Mouse (Mus musculus) cerebellum, postnatal 14 days (tissue): Measurements from ENCODE around the gene Krt6a.
A peak's percentile ranks its signal among the peaks of the same experiment; 100 is the strongest.
"Not testable (repeated sequence)": the region's sequence is repeated elsewhere in the genome, so short reads cannot be mapped to it uniquely, and the experiment has no call there.

Experiments used
- DNase-seq, 2 experiments: peaks; one replicate each; pipeline ENCODE4 v3.0.0; 2021; ENCODE audit warnings: mixed read lengths in 2 of 2

The Krt6a gene

DNA sequence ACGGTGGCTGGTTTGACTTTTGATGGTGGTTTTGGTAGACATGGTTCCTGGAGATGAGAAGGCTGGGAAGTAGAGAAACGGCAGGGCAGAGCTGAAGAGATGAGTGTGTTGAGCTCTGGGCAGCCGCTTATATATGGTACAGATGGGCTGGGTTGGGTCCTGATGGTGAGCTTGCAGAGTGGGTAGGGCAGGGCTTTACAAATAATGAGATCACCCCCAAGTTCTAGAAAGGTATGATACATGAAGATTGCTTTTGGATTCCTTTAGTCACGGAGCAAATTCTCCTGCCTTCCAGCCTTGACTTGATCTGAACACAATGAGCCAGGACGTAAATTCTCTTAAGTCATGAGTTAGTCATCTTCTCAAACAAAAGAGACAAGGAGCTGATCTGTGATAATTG lies at the start of gene Krt6a:
Gene Krt6a (minus strand): TSS at position 101 of the 400 bp plus-strand sequence.
- DNase-seq = no peak

DNA sequence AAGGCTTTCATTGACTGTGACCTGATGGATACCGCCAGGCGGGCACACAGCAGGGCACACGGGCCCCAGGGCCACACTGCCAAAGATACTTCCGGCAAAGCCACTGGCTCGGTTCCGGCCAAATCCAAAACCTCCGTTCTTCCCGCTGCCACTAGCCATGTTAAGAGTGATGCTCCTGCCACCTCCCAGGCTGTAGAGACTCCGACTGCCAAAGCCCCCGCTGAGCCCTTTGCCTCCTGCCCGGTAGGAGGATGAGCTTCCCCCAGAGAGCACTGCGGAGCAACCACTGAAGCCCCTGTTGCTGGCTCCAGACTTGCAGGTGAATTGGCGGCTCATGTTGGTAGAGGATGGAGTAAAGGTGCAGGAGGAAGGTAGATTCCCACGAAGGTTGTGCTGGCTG lies 48.6 kb upstream of the Krt6a start, which contains the start of gene Krt71:
Gene Krt71 (minus strand): TSS at position 399 of the 400 bp plus-strand sequence.
- peak; percentile 55 to 66 for DNase-seq

DNA sequence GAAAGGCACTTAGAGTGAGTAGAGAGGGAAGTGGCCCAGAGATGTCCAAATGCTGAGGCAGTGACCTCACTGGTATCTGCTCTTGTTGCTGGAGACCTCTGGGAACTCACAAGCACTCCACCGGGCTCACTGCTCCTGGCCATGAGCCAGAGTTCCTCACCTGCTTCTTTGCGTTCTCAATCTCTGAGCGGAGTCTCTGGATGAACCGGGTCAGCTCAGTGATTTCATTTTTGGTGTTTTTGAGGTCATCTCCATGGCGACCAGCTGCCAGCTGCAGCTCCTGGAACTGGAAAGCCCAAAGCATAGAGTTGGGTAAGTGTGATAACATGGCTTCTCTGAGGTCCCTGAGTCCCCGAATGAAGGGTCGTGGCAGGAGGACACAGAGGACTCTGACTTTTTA lies 43.7 kb upstream of the Krt6a start:
- no peak for DNase-seq

DNA sequence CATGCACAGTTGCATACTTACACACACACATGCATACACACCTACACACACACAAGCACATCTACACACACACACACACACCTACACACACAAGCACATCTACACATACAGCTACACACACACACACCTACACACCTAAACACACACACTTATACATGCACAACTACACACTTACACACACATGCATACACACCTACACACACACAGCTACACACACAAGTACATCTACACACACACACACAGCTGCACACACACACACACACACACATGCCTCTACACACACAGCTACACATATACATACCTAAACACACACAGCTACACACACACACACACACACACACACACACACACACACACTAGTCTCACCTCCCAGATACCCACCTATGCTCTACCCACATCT lies 36.5 kb upstream of the Krt6a start:
- no peak for DNase-seq

DNA sequence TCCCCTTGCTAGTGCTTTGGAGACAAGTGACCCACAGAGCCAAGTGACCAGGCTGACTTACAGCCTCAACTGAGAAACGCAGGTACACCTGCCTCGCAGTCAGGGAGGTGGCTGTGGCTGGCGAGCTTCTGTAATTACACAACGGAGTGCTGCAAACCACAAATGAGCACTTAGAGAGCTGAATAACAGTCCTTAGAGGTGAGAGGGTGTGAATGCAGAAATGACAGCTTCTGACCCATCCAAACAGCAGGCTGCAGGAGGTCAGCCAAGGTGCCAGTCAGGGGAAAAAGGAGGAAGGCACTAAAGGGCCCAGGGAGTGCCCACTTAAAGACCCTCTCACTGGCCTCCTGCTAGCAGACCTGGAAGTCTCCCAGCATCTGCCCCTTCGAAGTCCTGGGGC lies 30.6 kb upstream of the Krt6a start:
- DNase-seq = no peak

DNA sequence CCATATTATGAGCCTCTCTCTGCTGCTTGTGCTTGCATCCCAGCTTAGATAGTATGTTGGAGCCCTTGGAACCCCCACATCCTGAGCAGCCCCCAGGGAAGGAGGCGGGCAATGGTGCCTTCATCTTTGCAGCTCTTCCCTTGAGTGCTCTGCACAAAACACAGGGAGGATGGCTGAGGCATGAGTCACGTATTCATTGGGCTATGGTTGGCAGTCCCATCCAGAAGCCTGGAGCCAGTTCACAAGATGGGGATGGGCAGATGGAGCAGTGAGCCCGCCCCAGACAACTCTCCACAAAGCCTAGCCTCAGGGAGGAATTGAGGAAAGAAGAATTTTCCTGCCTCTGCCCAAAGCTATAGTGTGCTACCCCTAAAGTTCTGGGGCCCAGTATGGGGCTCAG lies 21.7 kb upstream of the Krt6a start:
- no peak for DNase-seq

DNA sequence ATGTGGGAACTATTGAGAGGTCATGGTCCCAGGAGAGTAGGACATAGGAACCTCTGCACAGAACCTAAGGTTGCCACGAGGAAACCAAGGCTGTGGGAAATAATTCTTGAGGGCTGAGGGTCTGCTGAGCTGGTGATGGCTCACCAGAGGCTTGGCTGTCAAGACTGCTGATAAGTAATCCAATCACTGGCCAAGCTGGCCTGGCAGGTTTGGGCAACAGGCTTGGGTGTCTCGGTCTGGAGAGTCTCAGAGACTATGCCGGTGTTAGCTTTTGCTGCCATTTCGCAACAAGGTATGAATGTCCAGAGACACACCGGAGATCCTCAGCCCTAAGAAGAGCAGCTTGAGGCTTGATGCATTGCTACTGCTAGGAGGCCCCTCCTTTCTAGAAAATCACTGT lies 20.2 kb upstream of the Krt6a start:
- no peak for DNase-seq

DNA sequence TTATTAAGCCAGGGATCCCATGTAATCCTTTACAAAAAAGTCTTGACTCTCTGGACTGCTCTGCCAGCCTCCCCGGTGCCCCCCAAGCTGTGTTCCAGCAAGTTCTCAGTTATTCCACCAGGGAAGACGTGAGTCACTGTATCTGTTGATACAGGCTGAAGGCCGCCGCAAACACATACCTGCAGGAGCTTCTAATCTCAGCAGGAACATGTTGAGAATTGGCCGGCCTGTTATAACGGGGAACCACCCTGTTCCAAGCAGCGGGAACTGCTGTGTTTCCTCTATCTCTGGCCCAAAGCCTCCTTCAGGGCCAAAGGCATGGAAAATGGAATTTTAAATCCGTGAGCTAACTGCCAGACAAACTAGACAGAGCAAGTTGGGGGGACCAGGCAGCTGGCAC lies 19.6 kb upstream of the Krt6a start:
- peak in 1 of 2 experiments; percentile 48 for DNase-seq

DNA sequence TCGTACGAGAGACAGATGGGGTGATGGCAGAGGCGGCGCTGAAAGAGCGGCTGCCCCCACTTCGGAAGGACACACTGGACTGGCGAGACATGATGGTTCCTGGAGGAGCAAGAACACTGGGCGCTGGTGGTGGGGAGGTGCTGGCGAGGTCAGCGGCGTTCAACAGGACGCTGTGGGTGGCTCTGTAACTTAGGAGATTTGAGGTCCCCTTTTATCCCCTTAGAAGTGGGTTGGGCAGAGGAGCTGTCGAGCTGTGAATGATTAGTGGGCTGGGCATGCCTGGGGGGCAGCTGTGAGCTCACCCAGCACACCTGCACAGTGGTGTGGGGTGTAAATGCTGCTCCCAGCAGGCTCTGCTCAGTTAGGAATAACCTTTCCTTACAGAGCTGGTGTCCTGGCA lies 18.6 kb upstream of the Krt6a start, which contains the start of gene Krt5:
Gene Krt5 (minus strand): TSS at position 179 of the 400 bp plus-strand sequence.
- DNase-seq = no peak

DNA sequence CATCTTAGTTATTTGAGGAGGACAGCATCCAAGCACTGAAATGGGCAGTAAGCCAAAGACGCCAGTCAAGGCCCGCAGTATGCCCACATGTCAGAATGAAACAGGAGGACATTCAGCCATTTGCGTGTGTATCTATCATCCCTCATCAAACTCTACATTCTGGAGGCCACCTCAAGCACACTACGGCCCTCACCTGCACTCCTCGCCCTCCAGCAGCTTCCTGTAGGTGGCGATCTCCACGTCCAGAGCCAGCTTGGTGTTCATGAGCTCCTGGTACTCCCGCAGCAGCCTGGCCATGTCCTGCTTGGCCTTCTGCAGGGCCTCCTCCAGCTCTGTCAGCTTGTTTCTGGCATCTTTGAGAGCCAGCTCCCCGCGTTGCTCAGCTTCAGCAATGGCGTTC lies 14.6 kb upstream of the Krt6a start:
- DNase-seq = peak; percentile 31 to 45

DNA sequence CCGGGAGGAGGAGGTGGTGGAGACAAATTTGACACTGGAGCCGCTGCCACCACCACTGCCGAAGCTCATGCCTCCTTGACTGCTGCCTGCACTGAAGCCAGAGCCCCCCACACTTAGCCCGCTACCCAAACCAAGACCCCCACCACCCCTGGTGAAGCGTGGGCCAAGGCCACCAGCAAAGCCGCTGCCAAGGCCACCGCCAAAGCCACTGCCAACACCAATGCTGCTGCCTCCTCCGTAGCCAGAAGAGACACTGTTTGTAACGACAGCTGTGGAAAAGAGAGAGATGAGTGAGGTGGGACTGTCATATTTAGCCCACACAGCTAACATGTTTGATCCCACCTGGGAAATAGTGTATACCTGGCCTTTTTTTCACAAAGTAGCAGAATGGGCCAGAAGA lies 13.3 kb upstream of the Krt6a start:
- DNase-seq = no peak

DNA sequence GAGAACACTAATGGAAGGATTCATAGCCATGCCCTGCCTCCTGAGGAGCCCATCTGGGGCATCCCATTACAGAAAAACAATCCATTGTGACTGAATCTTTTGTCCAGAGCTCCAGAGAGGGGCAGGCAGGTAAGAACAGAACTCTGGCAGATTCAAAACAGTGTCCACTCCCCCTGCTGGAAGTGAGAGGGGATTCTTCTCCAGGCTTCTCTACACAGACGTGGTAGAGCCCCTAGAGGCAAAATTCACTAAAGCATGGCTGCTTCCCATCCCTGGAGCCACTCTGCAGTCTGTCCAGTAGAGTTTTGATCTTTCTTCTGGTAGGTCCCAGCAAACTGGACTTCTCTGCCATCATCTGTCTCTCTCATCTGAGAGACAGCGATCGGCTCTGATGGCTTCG lies 10.0 kb upstream of the Krt6a start:
- peak in 1 of 2 experiments; percentile 20 for DNase-seq

DNA sequence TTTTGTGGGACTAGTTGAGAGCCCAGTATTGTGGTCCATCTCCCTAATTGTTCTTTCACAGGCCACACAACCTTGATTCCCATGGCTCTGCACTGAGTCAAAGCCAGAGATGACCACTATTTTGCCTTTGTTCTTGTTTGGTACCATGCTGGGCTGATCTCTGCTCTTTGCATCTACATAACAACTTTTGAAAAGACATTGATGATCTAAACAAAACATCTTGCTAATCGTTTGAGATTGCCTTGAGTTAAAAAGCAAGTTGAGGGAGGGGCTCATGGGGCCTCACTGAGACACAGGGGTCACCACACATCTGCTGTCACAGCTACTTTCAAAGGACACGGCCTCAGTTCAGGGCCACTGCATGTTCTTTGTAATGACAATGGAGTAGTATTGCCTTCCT lies 8.3 kb upstream of the Krt6a start:
- DNase-seq = no peak

DNA sequence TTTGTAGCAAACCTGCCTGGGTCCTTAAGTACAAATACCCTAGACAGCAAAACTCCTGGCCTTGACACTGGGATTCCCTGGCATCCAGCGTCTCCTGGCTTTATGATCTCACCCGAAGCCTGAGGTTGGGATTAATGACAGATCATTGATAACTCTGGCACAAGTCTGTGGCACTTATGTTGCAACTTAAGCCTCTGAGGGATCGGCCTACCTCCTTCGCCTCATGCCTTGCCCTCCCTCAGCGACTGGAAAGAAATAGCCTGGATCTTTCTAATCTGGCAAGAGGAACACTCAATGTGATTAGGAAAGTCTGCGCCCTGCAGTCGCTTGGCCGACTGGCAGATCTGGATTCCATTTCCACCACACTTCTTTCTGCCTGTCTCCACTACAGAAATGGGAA lies 5.8 kb upstream of the Krt6a start:
- no peak for DNase-seq

DNA sequence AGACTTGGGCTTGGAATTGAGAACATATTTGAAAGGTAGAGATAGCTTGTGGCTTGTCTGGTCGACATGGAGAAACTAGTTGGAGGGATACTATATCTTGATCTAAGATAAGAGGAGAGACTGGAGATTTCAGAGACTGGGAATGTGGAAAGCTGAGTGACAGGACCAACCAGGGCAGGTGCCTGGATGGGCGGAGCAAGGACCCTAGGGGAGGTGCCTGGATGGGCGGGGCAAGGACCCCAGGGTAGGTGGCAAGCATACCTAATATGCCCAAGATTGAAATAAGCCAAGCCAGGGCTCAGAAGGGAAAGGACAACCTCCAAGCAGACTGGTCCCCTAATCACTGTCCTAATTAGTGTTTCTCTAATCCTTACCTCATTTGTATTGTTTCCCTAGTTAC lies 5.1 kb upstream of the Krt6a start:
- DNase-seq = no peak

DNA sequence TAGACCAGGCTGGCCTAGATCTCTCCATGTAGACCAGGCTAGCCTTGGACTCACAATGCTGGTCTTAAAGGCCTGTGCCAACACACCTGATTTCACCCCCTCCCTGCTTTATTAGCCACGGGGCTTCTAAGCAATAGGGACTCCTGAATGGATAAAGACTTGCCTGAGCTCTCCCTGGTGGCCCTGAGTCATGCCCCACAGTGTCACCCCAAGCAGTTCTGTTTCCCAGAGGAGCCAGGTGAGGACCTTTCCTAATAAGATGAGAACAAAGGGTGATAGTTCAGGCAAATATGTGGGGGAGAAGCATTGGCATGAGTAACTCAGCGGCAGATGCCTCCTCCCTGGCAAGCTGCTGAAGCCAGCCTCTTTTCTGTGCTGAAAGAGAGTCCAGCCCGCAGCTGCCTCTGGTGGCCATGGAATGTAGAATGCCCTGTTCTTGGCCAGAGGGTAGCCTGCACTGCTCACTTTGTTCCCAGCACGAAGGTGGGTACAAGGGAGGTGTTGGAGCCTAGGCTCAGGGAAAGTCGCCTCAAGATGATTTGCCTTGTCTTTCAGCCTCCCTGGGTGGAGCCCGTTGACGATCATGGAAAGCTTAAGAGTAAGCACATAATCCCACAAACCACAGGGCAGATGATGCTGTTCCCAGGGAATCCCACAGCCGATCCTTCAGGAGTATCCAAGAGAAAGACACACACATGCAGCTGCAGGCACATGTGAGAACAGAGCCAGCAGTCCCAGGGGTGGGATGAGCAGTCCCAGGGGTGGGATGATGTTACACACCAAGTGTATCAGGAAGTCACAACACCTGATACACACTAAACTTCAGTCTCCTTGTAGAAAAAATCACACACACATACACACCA lies 3.5 kb upstream of the Krt6a start:
- peak; percentile 30 to 53 for DNase-seq

DNA sequence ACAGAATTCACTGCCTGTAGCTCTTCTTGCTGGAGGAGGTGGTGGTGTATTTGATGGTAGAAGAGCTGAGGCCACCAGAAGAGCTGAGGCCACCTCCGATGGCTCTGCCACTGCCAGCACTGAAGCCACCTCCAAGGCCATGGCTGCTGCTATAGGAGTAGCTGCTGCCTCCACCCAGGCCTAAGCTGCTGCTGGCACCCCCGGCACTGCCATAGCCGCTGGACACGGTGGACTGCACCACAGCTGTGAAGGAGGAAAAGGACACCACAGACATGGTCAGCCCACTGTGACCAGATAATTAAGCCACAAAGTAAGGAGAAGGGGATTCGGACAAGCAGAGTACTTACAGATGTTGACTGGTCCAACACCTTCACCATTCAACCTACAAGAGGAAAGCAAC lies 3.6 kb downstream of the Krt6a start:
- not testable (repeated sequence) for DNase-seq

DNA sequence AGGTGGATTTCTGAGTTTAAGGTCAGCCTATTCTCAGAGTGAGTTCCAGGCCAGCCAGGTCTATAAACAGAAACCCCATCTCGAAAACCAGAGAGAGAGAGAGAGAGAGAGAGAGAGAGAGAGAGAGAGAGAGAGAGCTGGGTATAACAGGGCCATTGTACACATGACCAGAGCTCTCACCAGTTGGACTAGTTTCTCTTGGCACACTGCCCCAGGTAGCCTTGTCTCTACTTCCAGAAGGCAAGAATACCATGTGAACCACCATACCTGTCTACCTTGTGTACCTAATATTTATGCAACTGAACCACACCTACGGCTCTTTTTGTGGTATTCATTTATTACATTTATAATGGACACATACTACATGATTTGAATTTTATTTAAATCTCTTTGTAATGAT lies 5.9 kb downstream of the Krt6a start:
- no peak for DNase-seq

DNA sequence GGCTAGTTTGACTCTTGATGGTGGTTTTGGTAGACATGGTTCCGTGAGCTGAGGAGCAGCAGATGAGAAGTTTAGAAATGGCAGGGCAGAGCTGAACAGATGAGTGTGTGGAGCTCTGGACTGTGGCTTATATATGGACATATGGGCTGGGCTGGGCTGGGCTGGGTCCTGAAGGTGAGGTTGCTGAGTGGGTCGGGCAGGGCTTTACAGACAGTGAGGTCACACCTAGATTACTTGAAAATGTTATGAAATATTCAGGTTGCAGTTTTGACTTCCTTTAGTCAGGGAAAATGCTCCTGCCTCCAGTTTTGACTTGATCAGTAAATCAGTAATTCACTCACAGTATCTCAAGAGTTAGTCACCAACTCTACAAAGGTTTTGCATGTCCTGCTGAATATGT lies 13.9 kb downstream of the Krt6a start, which contains the start of gene Krt6b:
Gene Krt6b (minus strand): TSS at position 101 of the 400 bp plus-strand sequence.
- no peak for DNase-seq

DNA sequence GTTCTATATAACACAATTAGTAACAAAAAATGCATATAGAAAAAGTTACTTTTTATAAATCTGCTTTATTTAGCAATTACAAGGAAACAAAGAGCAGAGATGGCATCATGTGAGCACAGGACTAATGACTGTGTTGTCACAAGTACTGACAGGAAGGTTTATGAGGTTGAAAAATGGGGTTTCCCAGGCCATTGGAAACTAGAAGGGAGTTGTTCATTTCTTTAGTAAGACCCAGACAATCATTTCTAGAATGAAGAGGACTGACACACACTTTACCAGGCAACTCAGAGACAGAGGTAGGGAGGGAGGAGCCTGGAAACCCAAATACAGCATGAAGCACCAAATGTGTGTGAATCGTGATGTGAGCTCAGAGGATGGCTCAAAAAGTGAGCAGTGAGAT lies 18.1 kb downstream of the Krt6a start:
- DNase-seq = no peak

DNA sequence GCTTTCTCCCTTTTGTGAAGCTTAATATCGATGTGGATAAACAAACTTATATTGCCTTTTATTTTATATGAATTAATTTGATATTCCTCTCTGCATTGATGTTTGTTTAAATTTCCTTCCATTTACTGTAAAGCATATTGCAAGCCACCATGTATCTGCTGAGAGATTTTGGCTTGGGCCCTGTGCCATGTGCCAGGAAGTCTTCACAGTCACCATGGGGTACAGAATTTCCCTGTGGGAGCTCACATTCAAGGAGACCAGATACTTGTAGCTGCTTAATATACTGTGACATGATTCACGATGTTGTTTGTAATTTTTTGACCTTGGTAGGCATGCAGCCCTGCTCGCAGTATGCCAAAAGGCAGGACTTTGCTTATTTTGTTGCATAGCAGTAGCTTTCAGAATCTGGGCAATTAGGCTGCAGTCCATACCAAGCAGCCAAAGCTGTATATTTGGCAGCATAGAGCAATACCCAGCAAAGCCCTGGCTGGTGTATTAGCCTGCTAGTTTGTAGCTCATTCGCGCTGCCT lies 41.3 kb downstream of the Krt6a start:
- peak; percentile 58 to 73 for DNase-seq

DNA sequence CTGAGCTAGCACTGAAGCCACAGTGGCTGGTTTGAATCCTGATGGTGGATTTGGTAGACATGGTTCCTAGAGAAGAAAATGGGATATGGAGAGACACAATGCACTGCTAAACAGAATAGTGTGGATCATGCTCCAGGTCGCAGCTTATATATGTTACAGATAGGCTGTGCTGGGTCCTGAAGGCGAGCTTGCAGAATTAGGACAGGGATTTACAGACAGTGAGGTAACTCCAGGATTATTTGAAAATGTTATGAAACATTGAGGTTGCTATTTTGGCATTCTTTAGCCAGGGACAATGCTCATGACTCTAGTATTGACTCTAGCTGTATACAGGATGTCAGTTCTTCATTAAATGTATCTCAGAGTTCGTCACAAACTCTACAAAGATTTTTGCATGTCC lies 46.8 kb downstream of the Krt6a start, which contains the start of gene Gm5478:
Gene Gm5478 (minus strand): TSS at position 101 of the 400 bp plus-strand sequence.
- DNase-seq = no peak
